Mouse (Mus musculus): ENCODE data around the gene Ccdc171. TPM values are rescaled to one million over a fixed set of nuclear protein-coding genes. Genes with fewer than 3 reads are reported as not detected.
"Not testable (repeated sequence)": the region's sequence is repeated elsewhere in the genome, so short reads cannot be mapped to it uniquely, and the experiment has no call there.

Gene Ccdc171
- polyA plus RNA-seq, 1 experiment from 2014 or later, result 4.2 TPM

DNA sequence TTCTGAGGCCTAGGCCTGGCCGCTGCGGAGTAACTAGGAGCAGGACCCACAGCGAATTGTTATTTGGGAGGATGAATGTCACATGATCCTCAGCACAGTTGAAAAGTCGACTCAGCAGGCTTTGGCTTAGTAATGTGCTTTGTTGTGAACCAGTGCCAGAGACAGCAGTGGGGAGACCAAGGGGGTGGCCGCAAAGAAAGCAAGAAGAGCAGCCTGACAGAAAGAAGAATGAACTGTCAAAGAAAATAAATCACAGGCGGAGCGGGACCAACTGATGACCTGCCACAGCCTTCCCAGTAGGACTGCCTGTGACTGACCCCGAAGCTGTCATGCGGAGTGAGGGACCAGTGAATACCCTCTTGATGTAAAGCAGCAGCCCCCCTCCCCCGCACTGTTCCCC, 131.2 kb downstream of the Ccdc171 start:
- Histone ChIP-seq H3K4me1 (replicated peaks; ENCODE audit: control insufficient read depth, insufficient read depth, low read length) (no peaks in the 10 kb centered on the region), H3K27me3 (replicated peaks; ENCODE audit: control insufficient read depth, insufficient read depth, low read length) (no peaks in the 10 kb centered on the region), H3K9ac (ENCODE audit: low read depth, low read length) (no peak overlapping the region), H3K36me3 (ENCODE audit: control insufficient read depth, insufficient read depth, low read length) (no peaks in the 10 kb centered on the region), H3K27ac (ENCODE audit: low read depth, low read length) (no peak overlapping the region), H3K4me2 (no peak overlapping the region), H3K9me3 (ENCODE audit: control insufficient read depth, low read length) (no peaks in the 10 kb centered on the region), H3K4me3 (ENCODE audit: low read depth, low read length) (no peak overlapping the region)
- ATAC-seq (replicated peaks; ENCODE audit: low FRiP score), result no peak
- whole genome bisulfite sequencing, result 44% methylated on average over 10 of the region's 10 CpGs
- no peak for DNase-seq (ENCODE audit: low spot score)

DNA sequence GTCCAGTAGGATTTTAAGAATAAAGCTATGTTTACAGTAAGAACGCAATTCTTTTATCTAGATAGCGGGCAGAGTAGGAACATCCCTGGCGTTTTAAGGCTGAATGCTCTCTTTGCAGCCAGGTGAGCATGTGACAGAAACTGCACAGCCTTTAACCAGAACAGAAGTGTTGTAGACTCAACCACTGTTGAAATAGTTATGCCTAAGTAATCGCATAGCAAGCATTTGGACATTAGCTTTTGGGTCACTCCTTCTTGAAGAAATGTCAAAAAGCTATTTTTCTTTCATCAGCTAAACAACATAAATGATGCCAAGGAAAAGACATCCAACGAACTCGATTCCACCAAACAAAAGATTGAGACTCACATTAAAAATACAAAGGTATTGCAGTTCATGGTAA, 131.7 kb downstream of the Ccdc171 start:
- Histone ChIP-seq H3K4me1 (replicated peaks; ENCODE audit: control insufficient read depth, insufficient read depth, low read length) (no peaks in the 10 kb centered on the region), H3K4me2 (no peak overlapping the region), H3K36me3 (ENCODE audit: control insufficient read depth, insufficient read depth, low read length) (no peaks in the 10 kb centered on the region), H3K27ac (ENCODE audit: low read depth, low read length) (no peak overlapping the region), H3K27me3 (replicated peaks; ENCODE audit: control insufficient read depth, insufficient read depth, low read length) (no peaks in the 10 kb centered on the region), H3K9ac (ENCODE audit: low read depth, low read length) (no peak overlapping the region), H3K9me3 (ENCODE audit: control insufficient read depth, low read length) (no peaks in the 10 kb centered on the region), H3K4me3 (ENCODE audit: low read depth, low read length) (no peak overlapping the region)
- DNase-seq (ENCODE audit: low spot score) (no peak), ATAC-seq (replicated peaks; ENCODE audit: low FRiP score) (no peak)
- 64% methylated on average over 6 of the region's 6 CpGs for WGBS

DNA sequence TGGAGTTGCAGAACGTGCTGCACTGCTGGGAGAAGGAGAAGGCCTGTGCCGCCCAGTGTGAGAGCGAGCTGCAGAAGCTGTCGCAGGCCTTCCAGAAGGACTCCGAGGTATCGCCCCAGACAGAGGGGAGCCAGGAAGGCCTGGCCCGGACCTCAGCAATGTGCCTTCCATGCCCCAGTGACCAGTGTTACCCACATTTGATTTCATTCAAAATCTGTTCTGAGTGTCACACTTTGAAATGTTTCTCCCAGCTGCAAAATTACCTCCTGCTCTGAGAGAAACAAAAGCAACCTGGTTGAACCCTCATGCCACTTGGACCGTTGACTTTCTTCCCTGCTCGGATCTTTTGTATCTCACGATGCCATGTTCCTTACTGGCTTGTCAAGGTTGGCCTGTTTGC, 133.1 kb downstream of the Ccdc171 start:
- Histone ChIP-seq H3K36me3 (ENCODE audit: control insufficient read depth, insufficient read depth, low read length) (no peaks in the 10 kb centered on the region), H3K27ac (ENCODE audit: low read depth, low read length) (no peak overlapping the region), H3K9me3 (ENCODE audit: control insufficient read depth, low read length) (no peaks in the 10 kb centered on the region), H3K9ac (ENCODE audit: low read depth, low read length) (no peak overlapping the region), H3K27me3 (replicated peaks; ENCODE audit: control insufficient read depth, insufficient read depth, low read length) (no peaks in the 10 kb centered on the region), H3K4me3 (ENCODE audit: low read depth, low read length) (no peak overlapping the region), H3K4me2 (no peak overlapping the region), H3K4me1 (replicated peaks; ENCODE audit: control insufficient read depth, insufficient read depth, low read length) (no peaks in the 10 kb centered on the region)
- WGBS, result 85% methylated on average over 10 of the region's 10 CpGs
- ATAC-seq (replicated peaks; ENCODE audit: low FRiP score), result no peak
- no peak for DNase-seq (ENCODE audit: low spot score)

DNA sequence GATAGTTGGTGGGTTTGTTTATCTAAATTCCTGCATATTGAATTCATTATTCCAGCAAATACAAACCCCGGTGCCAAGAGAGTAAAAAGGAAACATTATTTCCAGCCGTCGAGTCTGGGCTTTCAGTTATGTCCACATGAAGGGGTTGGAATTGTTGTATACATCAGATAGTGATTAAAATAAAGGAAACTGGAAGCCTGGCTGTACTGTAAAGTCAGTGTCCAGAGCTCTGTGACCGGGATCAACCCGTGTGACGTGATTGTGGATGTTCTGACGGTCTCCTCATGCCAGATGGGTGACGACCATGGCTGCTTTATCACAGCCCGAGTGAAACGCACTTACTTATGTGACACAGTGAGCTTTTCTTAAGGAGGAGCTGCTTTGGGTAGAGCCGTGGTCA, 134.1 kb downstream of the Ccdc171 start:
- DNase-seq (ENCODE audit: low spot score) (no peak), ATAC-seq (replicated peaks; ENCODE audit: low FRiP score) (no peak)
- Histone ChIP-seq H3K9me3 (ENCODE audit: control insufficient read depth, low read length) (no peaks in the 10 kb centered on the region), H3K4me3 (ENCODE audit: low read depth, low read length) (no peak overlapping the region), H3K4me1 (replicated peaks; ENCODE audit: control insufficient read depth, insufficient read depth, low read length) (no peaks in the 10 kb centered on the region), H3K36me3 (ENCODE audit: control insufficient read depth, insufficient read depth, low read length) (no peaks in the 10 kb centered on the region), H3K4me2 (no peak overlapping the region), H3K27ac (ENCODE audit: low read depth, low read length) (no peak overlapping the region), H3K27me3 (replicated peaks; ENCODE audit: control insufficient read depth, insufficient read depth, low read length) (no peaks in the 10 kb centered on the region), H3K9ac (ENCODE audit: low read depth, low read length) (no peak overlapping the region)
- WGBS, result 70% methylated on average over 11 of the region's 11 CpGs

DNA sequence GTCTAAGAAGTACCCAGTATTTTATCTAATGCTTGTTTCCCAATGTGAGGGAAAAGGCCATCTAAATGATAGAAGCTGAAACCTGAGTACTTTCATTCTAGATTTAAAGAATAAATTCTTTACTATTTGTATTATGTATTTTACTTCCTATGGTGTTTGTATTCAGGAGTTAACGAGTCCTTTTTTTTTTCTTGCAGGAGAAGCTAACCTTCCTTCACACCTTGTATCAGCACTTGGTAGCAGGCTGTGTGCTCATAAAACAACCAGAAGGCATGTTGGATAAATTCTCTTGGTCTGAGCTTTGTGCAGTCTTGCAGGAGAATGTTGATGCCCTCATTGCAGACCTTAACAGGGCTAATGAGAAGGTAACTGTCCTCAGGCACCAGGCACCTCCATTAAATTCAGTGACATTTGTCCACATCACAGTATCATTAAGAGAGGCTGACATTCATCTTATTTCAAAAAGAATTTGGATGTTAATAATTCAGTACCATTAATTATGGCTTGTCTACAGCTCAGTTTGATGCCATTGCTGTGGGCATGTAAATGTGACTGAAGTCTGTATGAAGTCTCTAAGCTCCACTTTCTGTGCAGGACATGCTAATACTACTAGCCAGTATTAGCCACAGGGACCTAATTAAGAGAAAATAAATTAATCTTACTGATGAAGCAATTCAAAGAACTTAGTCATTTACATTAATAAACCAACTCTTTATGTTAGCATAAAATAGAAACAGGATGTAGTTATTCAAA, 136.3 kb downstream of the Ccdc171 start:
- Histone ChIP-seq H3K27me3 (replicated peaks; ENCODE audit: control insufficient read depth, insufficient read depth, low read length) (no peaks in the 10 kb centered on the region), H3K4me2 (no peak overlapping the region), H3K36me3 (ENCODE audit: control insufficient read depth, insufficient read depth, low read length) (no peaks in the 10 kb centered on the region), H3K4me3 (ENCODE audit: low read depth, low read length) (no peak overlapping the region), H3K9me3 (ENCODE audit: control insufficient read depth, low read length) (no peaks in the 10 kb centered on the region), H3K9ac (ENCODE audit: low read depth, low read length) (no peak overlapping the region), H3K4me1 (replicated peaks; ENCODE audit: control insufficient read depth, insufficient read depth, low read length) (no peaks in the 10 kb centered on the region), H3K27ac (ENCODE audit: low read depth, low read length) (no peak overlapping the region)
- WGBS, result 93% methylated on average over 1 of the region's 1 CpGs
- no peak for ATAC-seq (replicated peaks; ENCODE audit: low FRiP score)
- DNase-seq (ENCODE audit: low spot score), result no peak

DNA sequence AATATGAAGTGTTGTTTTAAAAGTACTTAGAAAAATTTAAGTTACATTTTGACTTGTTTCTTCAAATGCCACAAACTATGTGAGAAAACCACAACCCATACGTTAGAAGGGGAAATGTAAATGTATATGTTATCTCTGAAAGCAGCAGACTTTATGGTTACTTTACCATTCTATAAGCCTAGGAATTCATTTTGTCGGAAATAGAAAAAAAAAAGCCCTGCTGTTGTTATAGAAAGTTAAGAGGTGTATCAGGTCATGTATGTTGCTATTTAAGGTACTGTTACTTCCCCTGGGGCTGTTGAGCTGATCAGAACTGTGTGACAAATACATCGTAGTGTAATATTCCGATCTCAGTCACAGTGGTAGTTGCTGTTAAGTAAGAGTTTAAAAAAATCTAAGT, 137.0 kb downstream of the Ccdc171 start:
- Histone ChIP-seq H3K4me2 (no peak overlapping the region), H3K27ac (ENCODE audit: low read depth, low read length) (no peak overlapping the region), H3K36me3 (ENCODE audit: control insufficient read depth, insufficient read depth, low read length) (no peaks in the 10 kb centered on the region), H3K27me3 (replicated peaks; ENCODE audit: control insufficient read depth, insufficient read depth, low read length) (no peaks in the 10 kb centered on the region), H3K4me3 (ENCODE audit: low read depth, low read length) (no peak overlapping the region), H3K9me3 (ENCODE audit: control insufficient read depth, low read length) (no peaks in the 10 kb centered on the region), H3K9ac (ENCODE audit: low read depth, low read length) (no peak overlapping the region), H3K4me1 (replicated peaks; ENCODE audit: control insufficient read depth, insufficient read depth, low read length) (no peaks in the 10 kb centered on the region)
- 70% methylated on average over 4 of the region's 4 CpGs for WGBS
- ATAC-seq (replicated peaks; ENCODE audit: low FRiP score), result no peak
- no peak for DNase-seq (ENCODE audit: low spot score)

DNA sequence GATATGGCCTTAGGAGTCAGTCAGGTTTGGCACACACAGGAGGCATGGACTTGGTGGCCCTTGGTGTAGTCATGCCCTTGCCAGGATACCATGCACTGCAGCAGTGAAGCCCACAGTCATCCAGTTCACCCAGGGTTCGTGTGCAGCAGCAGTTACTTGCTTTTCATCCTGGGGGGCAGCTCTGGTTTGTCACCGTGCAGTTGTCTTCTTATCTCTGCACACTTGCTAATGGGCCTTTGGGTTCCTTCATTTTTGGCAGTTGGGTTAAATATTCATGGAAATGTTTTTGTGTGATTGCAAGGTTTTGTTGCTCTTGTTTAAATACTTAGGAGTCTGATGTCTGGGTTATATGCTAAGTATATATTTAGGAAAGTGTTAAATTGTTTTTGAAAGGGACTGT, 144.2 kb downstream of the Ccdc171 start:
- no peak overlapping the region for H3K9ac ChIP-seq (ENCODE audit: low read depth, low read length)
- 46% methylated on average over 2 of the region's 2 CpGs for WGBS
- no peak for ATAC-seq (replicated peaks; ENCODE audit: low FRiP score)
- H3K27ac ChIP-seq (ENCODE audit: low read depth, low read length), result no peak overlapping the region
- H3K4me2 ChIP-seq, result no peak overlapping the region
- no peaks in the 10 kb centered on the region for H3K9me3 ChIP-seq (ENCODE audit: control insufficient read depth, low read length)
- no peaks in the 10 kb centered on the region for H3K4me1 ChIP-seq (replicated peaks; ENCODE audit: control insufficient read depth, insufficient read depth, low read length)
- no peak overlapping the region for H3K4me3 ChIP-seq (ENCODE audit: low read depth, low read length)
- DNase-seq (ENCODE audit: low spot score), result no peak
- no peaks in the 10 kb centered on the region for H3K27me3 ChIP-seq (replicated peaks; ENCODE audit: control insufficient read depth, insufficient read depth, low read length)
- H3K36me3 ChIP-seq (ENCODE audit: control insufficient read depth, insufficient read depth, low read length), result no peaks in the 10 kb centered on the region

DNA sequence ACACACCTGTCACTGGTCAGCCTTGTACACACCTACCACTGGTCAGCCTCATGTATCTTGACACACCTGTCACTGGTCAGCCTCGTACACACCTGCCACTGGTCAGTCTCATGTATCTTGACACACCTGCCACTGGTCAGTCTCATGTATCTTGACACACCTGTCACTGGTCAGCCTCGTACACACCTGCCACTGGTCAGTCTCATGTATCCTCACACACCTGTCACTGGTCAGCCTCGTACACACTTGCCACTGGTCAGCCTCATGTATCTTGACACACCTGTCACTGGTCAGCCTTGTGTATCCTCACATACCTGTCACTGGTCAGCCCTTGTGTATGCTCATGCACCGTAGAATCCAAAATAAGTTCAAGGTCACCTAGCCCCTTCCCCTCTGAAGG, 150.0 kb downstream of the Ccdc171 start:
- not testable (repeated sequence) for H3K27me3 ChIP-seq (replicated peaks; ENCODE audit: control insufficient read depth, insufficient read depth, low read length); DNase-seq (ENCODE audit: low spot score); H3K9ac ChIP-seq (ENCODE audit: low read depth, low read length); H3K36me3 ChIP-seq (ENCODE audit: control insufficient read depth, insufficient read depth, low read length); H3K4me1 ChIP-seq (replicated peaks; ENCODE audit: control insufficient read depth, insufficient read depth, low read length); H3K4me3 ChIP-seq (ENCODE audit: low read depth, low read length); H3K9me3 ChIP-seq (ENCODE audit: control insufficient read depth, low read length); ATAC-seq (replicated peaks; ENCODE audit: low FRiP score); H3K4me2 ChIP-seq; H3K27ac ChIP-seq (ENCODE audit: low read depth, low read length)
- WGBS, result 77% methylated on average over 4 of the region's 4 CpGs

DNA sequence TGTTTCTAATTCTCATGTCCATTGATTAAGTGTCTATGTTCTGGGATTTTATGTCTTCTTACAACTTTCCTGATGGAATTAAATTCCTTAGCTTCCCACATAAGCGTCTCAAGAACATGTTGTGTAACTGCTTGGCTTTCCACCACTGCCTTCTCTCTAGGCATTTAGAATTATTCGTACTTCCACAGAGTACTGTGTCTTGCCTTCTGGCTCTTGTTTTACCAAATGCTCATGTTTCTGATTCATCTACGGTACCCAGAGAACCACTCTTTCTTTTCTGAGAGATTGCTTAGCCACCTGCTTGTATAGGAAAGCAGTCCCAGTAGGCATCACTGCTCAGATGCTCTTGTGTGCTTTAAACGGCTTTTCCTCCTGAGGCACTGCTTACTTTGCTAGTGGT, 151.1 kb downstream of the Ccdc171 start:
- ATAC-seq (replicated peaks; ENCODE audit: low FRiP score) (no peak), DNase-seq (ENCODE audit: low spot score) (no peak)
- no peak overlapping the region for H3K9ac ChIP-seq (ENCODE audit: low read depth, low read length)
- H3K4me1 ChIP-seq (replicated peaks; ENCODE audit: control insufficient read depth, insufficient read depth, low read length), result no peaks in the 10 kb centered on the region
- WGBS, result 83% methylated on average over 4 of the region's 4 CpGs
- no peaks in the 10 kb centered on the region for H3K36me3 ChIP-seq (ENCODE audit: control insufficient read depth, insufficient read depth, low read length)
- no peak overlapping the region for H3K4me3 ChIP-seq (ENCODE audit: low read depth, low read length)
- H3K4me2 ChIP-seq, result no peak overlapping the region
- H3K9me3 ChIP-seq (ENCODE audit: control insufficient read depth, low read length), result no peaks in the 10 kb centered on the region
- H3K27me3 ChIP-seq (replicated peaks; ENCODE audit: control insufficient read depth, insufficient read depth, low read length), result no peaks in the 10 kb centered on the region
- H3K27ac ChIP-seq (ENCODE audit: low read depth, low read length), result no peak overlapping the region

All from liver, embryonic 11.5 days (tissue).